Mouse (Mus musculus): Measurements from ENCODE around the gene Atf6.

GRCm38 (mm10) chr1:170908341-170908740, 40.8 kb upstream of the Atf6 start:
- TF ChIP-seq UBTF (IDR thresholded peaks at IDR 0.05; ENCODE audit: borderline replicate concordance, insufficient read depth, low read depth, low read length) (no peak), CTCF (IDR thresholded peaks at IDR 0.05 in 2 of 3, conservative IDR thresholded peaks at IDR 0.05 in 1 of 3; ENCODE audit: control insufficient read depth in 1 of 3, insufficient read depth in 1 of 3, low read depth in 2 of 3, low read length in 3 of 3, poor library complexity in 1 of 3, severe bottlenecking in 1 of 3) (no peak)

Measured in MEL (cell line).